Mouse (Mus musculus) hindbrain, postnatal 0 days (tissue): Measurements from ENCODE around the gene Tgds. TPM values are rescaled to one million over a fixed set of nuclear protein-coding genes. Genes with fewer than 3 reads are reported as not detected.

Source experiments
- ATAC-seq: fragments of 200-750 bp; cut with Nextera tagmentation; 2 replicates; pipeline ENCODE4 v1.8.0; 2017; ENCODE audit warnings: mild to moderate bottlenecking, moderate TSS enrichment, moderate library complexity
- DNase-seq: peaks from one replicate; pipeline ENCODE4 v3.0.0-alpha.2; 2015; ENCODE audit warnings: low spot score
- H3K27ac ChIP-seq: fragments of 300-500 bp; sonication (generic); 2 replicates; pipeline ENCODE4 v1.5.1; 2014; ENCODE audit warnings: mild to moderate bottlenecking
- H3K27me3 ChIP-seq: fragments of 300-500 bp; sonication (generic); 2 replicates; pipeline ENCODE4 v1.6.1; 2014; ENCODE audit warnings: low read length, mixed read lengths; ENCODE audit not compliant: insufficient read depth
- H3K36me3 ChIP-seq: fragments of 300-500 bp; sonication (generic); 2 replicates; pipeline ENCODE4 v1.6.1; 2014; ENCODE audit warnings: low read length, mixed read lengths; ENCODE audit not compliant: insufficient read depth
- H3K4me1 ChIP-seq: fragments of 300-500 bp; sonication (generic); 2 replicates; pipeline ENCODE4 v1.6.1; 2014; ENCODE audit warnings: antibody characterized with exemption, low read length, mixed read lengths; ENCODE audit not compliant: insufficient read depth
- H3K4me2 ChIP-seq: fragments of 300-500 bp; sonication (generic); 2 replicates; pipeline ENCODE4 v1.6.1; 2014; ENCODE audit warnings: low read depth, mild to moderate bottlenecking, low read length, moderate library complexity, mixed read lengths
- H3K4me3 ChIP-seq: fragments of 300-500 bp; sonication (generic); 2 replicates; pipeline ENCODE4 v1.5.1; 2014; ENCODE audit warnings: low read length
- H3K9ac ChIP-seq: fragments of 300-500 bp; sonication (generic); replicated peaks from 2 replicates; pipeline ENCODE4 v1.6.1; 2014; ENCODE audit warnings: mild to moderate bottlenecking, low read length, moderate library complexity, mixed read lengths
- H3K9me3 ChIP-seq: fragments of 300-500 bp; sonication (generic); 2 replicates; pipeline ENCODE4 v1.6.1; 2016; ENCODE audit warnings: low read length, mixed read lengths
- CTCF ChIP-seq: IDR thresholded peaks from 2 replicates; pipeline ENCODE4 v1.5.1; 2016; ENCODE audit warnings: antibody characterized with exemption, control low read depth, low read depth
- WGBS: fragments of 180-500 bp; shearing (Covaris S2); extraction: QIAGEN DNeasy Blood & Tissue Kit; methylation state at CpG from one replicate; pipeline ENCODE4 v1.1.7; 2014; 5-methylcytosine and 5-hydroxymethylcytosine counted together
- polyA plus RNA-seq: library from polyadenylated mRNA; unstranded; fragments of >200 nt; fragmentation: Nextera tagmentation; extraction: Ambion mirVana; gene quantifications from 2 replicates; pipeline ENCODE4 v1.2.1, GENCODE M21; 2015
- total RNA-seq: library from RNA; depleted of rRNA; stranded (reverse); fragments of >200 nt; gene quantifications from 2 replicates; pipeline ENCODE4 v1.2.3, GENCODE M21; 2014

Tgds gene
- total and polyA plus RNA-seq, 2 experiments from 2014 or later, result 8.1 to 8.8 TPM

- peak overlapping the region; percentile 86 for H3K9ac ChIP-seq
- H3K27ac ChIP-seq, result peak overlapping the region; percentile 86
- H3K4me1 ChIP-seq, result peaks cover 6% of the 10 kb centered on the region; the same call in 1 of the 2 replicates
- H3K4me3 ChIP-seq, result peak overlapping the region; percentile 83
- ATAC-seq, result peak; percentile 21
- DNase-seq, result no peak
- 1% methylated on average over 13 of the region's 13 CpGs for WGBS
- H3K27me3 ChIP-seq, result no peaks in the 10 kb centered on the region
- H3K36me3 ChIP-seq, result peaks cover 6% of the 10 kb centered on the region; the same call in 1 of the 2 replicates
- peak overlapping the region; percentile 86 for H3K4me2 ChIP-seq
- no peak for TF ChIP-seq CTCF
- H3K9me3 ChIP-seq, result no peaks in the 10 kb centered on the region
These were observed 4.9 kb upstream of the Tgds start for GRCm38 (mm10) chr14:118137487-118137886.

GRCm38 (mm10) chr14:118136744-118137452 lies 4.3 kb upstream of the Tgds start, which contains the start of gene Gpr180:
TSS of gene Gpr180 (plus strand) at chr14:118137158.
- no peaks in the 10 kb centered on the region for H3K9me3 ChIP-seq
- peak within 1 kb of the TSS; percentile 86 for H3K4me2 ChIP-seq
- H3K9ac ChIP-seq, result peak within 1 kb of the TSS; percentile 86
- H3K27ac ChIP-seq, result peak within 1 kb of the TSS; percentile 86
- peaks cover 6% of the 10 kb centered on the region; the same call in 1 of the 2 replicates for H3K36me3 ChIP-seq
- peak within 1 kb of the TSS; percentile 83 for H3K4me3 ChIP-seq
- peak; percentile 98 for DNase-seq
- no peaks in the 10 kb centered on the region for H3K27me3 ChIP-seq
- ATAC-seq, result peak; percentile 96
- WGBS, result under 1% methylated on average over 44 of the region's 77 CpGs
- no peak for TF ChIP-seq CTCF
- H3K4me1 ChIP-seq, result peaks cover 7% of the 10 kb centered on the region; the same call in 1 of the 2 replicates

- Histone ChIP-seq H3K27ac (peak overlapping the region; percentile 68), H3K27me3 (no peaks in the 10 kb centered on the region), H3K36me3 (peaks cover 4% of the 10 kb centered on the region), H3K4me3 (peak overlapping the region; percentile 61), H3K9ac (peak overlapping the region; percentile 59), H3K9me3 (no peaks in the 10 kb centered on the region), H3K4me2 (peak overlapping the region; percentile 82), H3K4me1 (peaks cover 15% of the 10 kb centered on the region)
- peak; percentile 19 for ATAC-seq
- WGBS, result 13% methylated on average over 21 of the region's 21 CpGs
- DNase-seq, result peak; percentile 6
- no peak for TF ChIP-seq CTCF
These were observed 469 bp downstream of the Tgds start for GRCm38 (mm10) chr14:118131931-118132641.

GRCm38 (mm10) chr14:118131472-118131871 lies 1.1 kb downstream of the Tgds start:
- DNase-seq (no peak), ATAC-seq (no peak)
- Histone ChIP-seq H3K4me3 (peak overlapping the region; percentile 61), H3K27me3 (no peaks in the 10 kb centered on the region), H3K4me2 (peak overlapping the region; percentile 82), H3K36me3 (peaks cover 10% of the 10 kb centered on the region), H3K9me3 (no peaks in the 10 kb centered on the region), H3K4me1 (peaks cover 15% of the 10 kb centered on the region), H3K27ac (no peak overlapping the region), H3K9ac (peak overlapping the region; percentile 59)
- 84% methylated on average over 7 of the region's 7 CpGs for WGBS
- no peak for TF ChIP-seq CTCF

GRCm38 (mm10) chr14:118126301-118126700 lies 6.3 kb downstream of the Tgds start:
- no peaks in the 10 kb centered on the region for H3K27me3 ChIP-seq
- DNase-seq, result no peak
- H3K9me3 ChIP-seq, result no peaks in the 10 kb centered on the region
- peaks cover 24% of the 10 kb centered on the region for H3K36me3 ChIP-seq
- H3K4me3 ChIP-seq, result no peak overlapping the region
- peaks cover 2% of the 10 kb centered on the region for H3K4me1 ChIP-seq
- no peak overlapping the region for H3K4me2 ChIP-seq
- H3K27ac ChIP-seq, result no peak overlapping the region
- WGBS, result 87% methylated on average over 5 of the region's 5 CpGs
- ATAC-seq, result no peak
- H3K9ac ChIP-seq, result no peak overlapping the region
- TF ChIP-seq CTCF, result no peak

GRCm38 (mm10) chr14:118124771-118125170 lies 7.8 kb downstream of the Tgds start:
- WGBS, result 92% methylated on average over 4 of the region's 4 CpGs
- H3K9me3 ChIP-seq, result no peaks in the 10 kb centered on the region
- ATAC-seq, result no peak
- H3K27ac ChIP-seq, result no peak overlapping the region
- H3K9ac ChIP-seq, result no peak overlapping the region
- no peaks in the 10 kb centered on the region for H3K27me3 ChIP-seq
- H3K36me3 ChIP-seq, result peaks cover 35% of the 10 kb centered on the region
- no peak overlapping the region for H3K4me3 ChIP-seq
- no peak for TF ChIP-seq CTCF
- no peak for DNase-seq
- no peaks in the 10 kb centered on the region for H3K4me1 ChIP-seq
- no peak overlapping the region for H3K4me2 ChIP-seq
